Mouse (Mus musculus) thymus, adult 2 months (tissue): Measurements from ENCODE around the gene Man1c1. TPM values are rescaled to one million over a fixed set of nuclear protein-coding genes. Genes with fewer than 3 reads are reported as not detected.

ENCODE experiments used
- DNase-seq: peaks from one replicate; pipeline ENCODE4 v3.0.0; 2021
- H3K27ac ChIP-seq: fragments of 200-500 bp; 2 replicates; pipeline ENCODE4 v1.5.1; 2012; ENCODE audit warnings: low read length, control low read depth; ENCODE audit not compliant: control insufficient read depth, insufficient read depth
- H3K27me3 ChIP-seq: fragments of 200-500 bp; 2 replicates; pipeline ENCODE4 v1.6.1; 2012; ENCODE audit warnings: mild to moderate bottlenecking, low read length, moderate library complexity, mixed read lengths; ENCODE audit not compliant: control insufficient read depth, insufficient read depth
- H3K36me3 ChIP-seq: fragments of 200-500 bp; 2 replicates; pipeline ENCODE4 v1.6.1; 2012; ENCODE audit warnings: mild to moderate bottlenecking, low read length, moderate library complexity; ENCODE audit not compliant: control insufficient read depth, insufficient read depth
- H3K4me1 ChIP-seq: fragments of 200-500 bp; replicated peaks from 2 replicates; pipeline ENCODE4 v1.6.1; 2012; ENCODE audit warnings: low read length; ENCODE audit not compliant: control insufficient read depth, insufficient read depth
- H3K4me3 ChIP-seq: fragments of 200-500 bp; 2 replicates; pipeline ENCODE4 v1.5.1; 2012; ENCODE audit warnings: mild to moderate bottlenecking, low read length, control low read depth, moderate library complexity; ENCODE audit not compliant: control insufficient read depth, insufficient read depth
- CTCF ChIP-seq: fragments of 200-500 bp; IDR thresholded peaks from 2 replicates; pipeline ENCODE4 v1.5.1; 2012; ENCODE audit warnings: mild to moderate bottlenecking, control low read depth, low read length, moderate library complexity, borderline replicate concordance; ENCODE audit not compliant: control insufficient read depth, poor library complexity, insufficient read depth; ENCODE audit errors: extremely low read depth
- POLR2A ChIP-seq: fragments of 200-500 bp; IDR thresholded peaks from 2 replicates; pipeline ENCODE4 v1.6.1; 2012; ENCODE audit warnings: mild to moderate bottlenecking, low read length, control low read depth, moderate library complexity; ENCODE audit not compliant: control insufficient read depth, poor library complexity, insufficient read depth; ENCODE audit errors: extremely low read depth
- WGBS: fragments of 180-500 bp; shearing (Covaris S2); methylation state at CpG from one replicate; pipeline ENCODE4 v1.1.7; 2018; 5-methylcytosine and 5-hydroxymethylcytosine counted together
- polyA plus RNA-seq: library from polyadenylated mRNA; depleted of rRNA; stranded (reverse); fragments of >200 nt; gene quantifications from 2 replicates; pipeline ENCODE4 v1.2.3, GENCODE M21; 2012

The Man1c1 gene
- polyA plus RNA-seq, 1 experiment = 5.5 TPM

DNA sequence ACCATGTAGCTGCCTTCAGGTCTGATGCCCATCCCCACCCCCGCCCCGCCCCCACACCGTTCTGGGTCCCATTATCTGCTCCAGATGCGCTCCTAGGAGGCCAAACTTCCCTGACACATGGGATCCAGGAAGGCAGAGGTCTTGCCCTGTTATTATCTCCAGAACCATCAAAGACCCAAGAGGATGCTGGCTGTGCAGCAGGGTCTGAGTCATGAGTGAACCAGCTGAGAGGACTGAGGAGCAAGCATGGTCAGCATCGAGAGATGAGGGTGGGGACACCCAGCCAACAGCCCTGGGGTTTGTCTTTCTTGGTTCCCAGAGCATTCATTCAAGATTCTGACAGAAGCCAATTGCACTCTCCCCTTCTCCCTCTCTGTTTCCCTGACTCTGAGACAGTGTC is 100.5 kb downstream of the Man1c1 start:
- Histone ChIP-seq H3K4me1 (peaks cover 11% of the 10 kb centered on the region), H3K27ac (no peak overlapping the region), H3K36me3 (no peaks in the 10 kb centered on the region), H3K27me3 (no peaks in the 10 kb centered on the region), H3K4me3 (no peak overlapping the region)
- TF ChIP-seq POLR2A (no peak), CTCF (no peak)
- 90% methylated on average over 5 of the region's 5 CpGs for WGBS
- no peak for DNase-seq

DNA sequence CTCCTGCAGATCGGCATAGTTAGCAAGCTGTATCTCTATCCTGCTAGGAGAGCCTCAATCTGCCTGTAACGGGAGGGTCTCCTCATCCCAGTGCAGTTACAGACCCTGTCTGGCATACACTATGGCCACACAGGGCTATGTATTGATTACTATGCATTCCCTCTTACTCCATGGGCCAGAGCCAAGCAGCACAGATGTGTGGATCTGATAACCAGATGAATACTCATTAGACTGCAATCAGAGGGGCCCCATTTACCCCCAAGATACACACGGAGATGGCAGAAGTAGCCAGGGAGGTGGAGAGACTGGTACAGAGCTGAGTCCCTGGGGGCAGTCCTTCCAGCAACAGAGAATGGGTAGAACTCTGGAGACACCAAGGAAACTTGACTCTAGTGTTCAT is 101.5 kb downstream of the Man1c1 start:
- 75% methylated on average over 3 of the region's 3 CpGs for WGBS

DNA sequence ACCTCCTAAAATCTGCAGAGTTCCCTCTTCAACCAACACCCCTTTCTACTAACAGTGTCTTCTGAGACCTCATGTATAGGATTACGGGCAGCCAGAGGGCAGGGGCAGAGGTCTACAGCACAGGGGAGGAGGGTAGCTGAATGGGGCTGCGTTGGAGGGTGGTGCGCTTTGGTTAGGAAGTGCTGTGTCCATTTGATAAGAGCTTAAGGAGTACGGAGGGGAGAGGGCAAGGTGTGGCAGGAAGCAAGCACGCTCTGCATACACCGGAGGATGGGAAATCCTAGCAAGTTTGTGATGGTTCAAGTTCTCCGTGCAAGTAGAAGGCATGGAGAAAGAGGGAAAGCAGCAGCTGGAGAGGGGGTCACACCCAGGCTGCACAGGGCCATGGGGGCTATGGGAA is 102.1 kb downstream of the Man1c1 start:
- no peak for DNase-seq

More for the DNA sequence above, 101.5 kb downstream of the Man1c1 start:
- no peaks in the 10 kb centered on the region for H3K36me3 ChIP-seq
- H3K4me1 ChIP-seq = peaks cover 11% of the 10 kb centered on the region
- H3K27ac ChIP-seq = no peak overlapping the region
- DNase-seq = no peak
- no peak overlapping the region for H3K4me3 ChIP-seq
- no peak for TF ChIP-seq POLR2A
- no peak for TF ChIP-seq CTCF
- no peaks in the 10 kb centered on the region for H3K27me3 ChIP-seq

DNA sequence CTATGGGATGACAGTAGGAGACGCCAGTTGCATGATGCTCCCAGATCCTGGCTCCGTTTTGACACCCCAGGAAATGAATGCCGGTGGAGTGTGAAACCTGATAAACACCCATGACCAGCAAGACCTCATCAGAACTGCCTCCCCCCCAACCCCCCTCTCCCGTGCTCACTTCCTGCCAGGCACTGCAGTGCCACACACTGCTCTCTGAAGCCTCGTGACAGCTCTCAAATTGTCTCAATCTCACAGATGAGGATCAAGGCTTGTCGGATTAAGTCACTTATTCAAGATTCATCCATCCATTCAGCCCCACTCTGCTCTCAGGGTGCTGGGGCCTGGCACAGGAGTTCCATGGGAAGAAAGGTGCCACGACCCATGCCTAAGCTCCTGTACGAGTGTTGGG is 102.7 kb downstream of the Man1c1 start:
- H3K36me3 ChIP-seq = no peaks in the 10 kb centered on the region
- no peaks in the 10 kb centered on the region for H3K27me3 ChIP-seq
- H3K27ac ChIP-seq = no peak overlapping the region
- TF ChIP-seq CTCF (no peak), POLR2A (no peak)
- no peak overlapping the region for H3K4me3 ChIP-seq
- DNase-seq = no peak
- H3K4me1 ChIP-seq = peaks cover 11% of the 10 kb centered on the region
- 12% methylated on average over 8 of the region's 8 CpGs for WGBS

More for the DNA sequence above, 102.1 kb downstream of the Man1c1 start:
- Histone ChIP-seq H3K36me3 (no peaks in the 10 kb centered on the region), H3K27me3 (no peaks in the 10 kb centered on the region), H3K4me1 (peaks cover 11% of the 10 kb centered on the region), H3K27ac (no peak overlapping the region), H3K4me3 (no peak overlapping the region)
- WGBS = 16% methylated on average over 7 of the region's 7 CpGs
- TF ChIP-seq POLR2A (no peak), CTCF (no peak)

DNA sequence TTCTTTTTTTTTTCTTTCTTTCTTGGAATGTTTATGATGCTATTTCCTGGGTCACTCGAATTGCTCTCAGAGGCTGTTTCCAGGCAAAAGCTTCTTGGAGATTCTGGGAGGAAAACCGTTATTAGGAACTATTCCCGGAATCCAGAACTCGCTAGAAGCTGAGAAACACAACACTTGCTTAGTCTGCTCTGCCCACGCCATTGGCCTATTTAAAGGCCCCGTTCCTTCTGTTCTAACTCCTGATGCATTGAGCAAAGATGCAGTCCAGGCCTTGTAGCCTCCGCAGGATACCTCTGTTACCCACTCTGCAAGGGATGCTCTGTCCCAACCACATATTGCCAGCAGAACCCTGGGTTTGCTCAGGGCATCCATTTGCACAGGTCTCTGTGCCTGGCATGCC is 103.3 kb downstream of the Man1c1 start:
- no peak overlapping the region for H3K4me3 ChIP-seq
- no peak overlapping the region for H3K27ac ChIP-seq
- 88% methylated on average over 7 of the region's 7 CpGs for WGBS

DNA sequence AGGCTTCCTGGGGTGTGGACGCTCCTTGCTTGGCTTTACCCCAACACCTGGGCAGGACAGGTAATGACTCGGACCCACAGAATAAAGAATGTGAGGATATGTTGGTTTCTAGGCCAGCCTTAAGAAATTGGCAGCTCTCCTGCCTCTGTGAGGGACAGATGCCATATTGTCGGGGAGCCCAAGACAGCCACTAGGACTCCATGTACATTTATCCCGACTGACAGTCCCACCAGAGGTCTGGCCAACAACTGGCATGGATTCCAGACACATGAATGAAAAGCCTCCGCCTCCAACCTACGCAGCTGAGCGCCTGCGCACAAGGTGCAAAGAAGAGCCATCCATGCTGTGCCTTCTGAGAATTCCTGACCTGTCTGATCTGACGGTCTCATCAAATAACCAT is 104.0 kb downstream of the Man1c1 start:
- Histone ChIP-seq H3K27me3 (no peaks in the 10 kb centered on the region), H3K4me1 (peaks cover 13% of the 10 kb centered on the region), H3K27ac (no peak overlapping the region), H3K4me3 (no peak overlapping the region), H3K36me3 (no peaks in the 10 kb centered on the region)
- DNase-seq = no peak
- WGBS = 93% methylated on average over 9 of the region's 9 CpGs
- TF ChIP-seq POLR2A (no peak), CTCF (no peak)

More for the DNA sequence above, 103.3 kb downstream of the Man1c1 start:
- Histone ChIP-seq H3K36me3 (no peaks in the 10 kb centered on the region), H3K4me1 (peaks cover 11% of the 10 kb centered on the region), H3K27me3 (no peaks in the 10 kb centered on the region)
- TF ChIP-seq POLR2A = no peak
- TF ChIP-seq CTCF = no peak
- DNase-seq = no peak

DNA sequence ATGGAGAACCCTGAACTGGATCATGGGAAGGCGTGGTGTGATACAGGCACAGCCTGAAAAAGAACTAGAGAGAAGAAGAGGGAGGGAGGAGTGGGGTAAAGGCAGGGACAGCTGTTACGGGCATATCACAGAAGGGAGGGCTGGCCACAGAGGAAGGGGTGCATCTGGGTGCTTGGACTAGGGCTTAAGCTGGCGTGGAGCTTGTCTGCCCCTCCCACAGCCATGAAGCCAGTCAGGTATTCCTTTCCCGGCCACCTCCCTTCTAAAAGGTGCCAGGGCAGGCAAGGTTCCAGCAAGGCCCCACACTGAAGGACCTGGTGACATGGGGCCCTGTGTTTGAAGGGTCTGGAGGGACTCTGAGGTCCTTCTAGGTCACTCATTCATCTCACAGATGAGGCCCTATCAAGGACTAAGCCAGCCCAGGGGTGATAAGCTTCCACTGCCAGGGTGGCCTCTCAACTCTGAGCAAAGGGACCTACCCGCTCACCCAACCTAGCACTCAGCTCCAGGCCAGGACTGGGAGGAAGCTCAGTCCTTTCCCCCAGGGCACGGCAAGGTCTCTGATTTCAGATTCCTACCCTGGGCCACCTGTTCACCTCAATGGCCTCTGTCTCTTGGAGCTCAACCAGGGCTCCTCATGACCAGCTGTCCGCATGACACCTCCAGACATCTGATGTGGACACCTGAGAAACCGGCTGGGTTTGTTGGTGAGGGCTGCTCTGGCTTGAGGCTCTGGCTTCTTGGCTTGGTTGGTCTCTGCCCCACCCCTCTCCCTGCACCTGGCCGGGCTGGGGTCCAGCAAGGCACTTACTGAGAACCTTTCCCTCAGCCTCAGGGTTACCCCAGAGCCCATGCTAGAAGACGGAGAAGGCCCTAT is 107.0 kb downstream of the Man1c1 start:
- DNase-seq = no peak

More for the DNA sequence above, 107.0 kb downstream of the Man1c1 start:
- H3K4me3 ChIP-seq = no peak overlapping the region
- H3K27ac ChIP-seq = no peak overlapping the region
- no peaks in the 10 kb centered on the region for H3K36me3 ChIP-seq
- 88% methylated on average over 10 of the region's 10 CpGs for WGBS
- H3K4me1 ChIP-seq = peaks cover 20% of the 10 kb centered on the region
- H3K27me3 ChIP-seq = no peaks in the 10 kb centered on the region
- TF ChIP-seq POLR2A = no peak
